Mouse (Mus musculus) stomach, embryonic 14.5 days (tissue): ENCODE results near the gene Cblc. TPM values are rescaled to one million over a fixed set of nuclear protein-coding genes. Genes with fewer than 3 reads are reported as not detected.

Experiments
- ATAC-seq: fragments of 200-750 bp; cut with Nextera tagmentation; 2 replicates; pipeline ENCODE4 v1.8.0; 2017; ENCODE audit warnings: low read depth, moderate TSS enrichment; ENCODE audit not compliant: insufficient number of reproducible peaks, insufficient read depth, low FRiP score
- H3K27ac ChIP-seq: fragments of 300-500 bp; sonication (generic); 2 replicates; pipeline ENCODE4 v1.5.1; 2014; ENCODE audit warnings: mild to moderate bottlenecking, low read length, moderate library complexity, mixed read lengths
- H3K27me3 ChIP-seq: fragments of 300-500 bp; sonication (generic); 2 replicates; pipeline ENCODE4 v1.6.1; 2014; ENCODE audit warnings: low read length, control low read depth, mixed read lengths; ENCODE audit not compliant: control insufficient read depth, insufficient read depth
- H3K36me3 ChIP-seq: fragments of 300-500 bp; sonication (generic); 2 replicates; pipeline ENCODE4 v1.6.1; 2014; ENCODE audit warnings: mild to moderate bottlenecking, control low read depth, low read length, moderate library complexity, mixed read lengths; ENCODE audit not compliant: control insufficient read depth, insufficient read depth
- H3K4me1 ChIP-seq: fragments of 300-500 bp; sonication (generic); 2 replicates; pipeline ENCODE4 v1.6.1; 2014; ENCODE audit warnings: low read length, control low read depth, mixed read lengths; ENCODE audit not compliant: control insufficient read depth, insufficient read depth
- H3K4me2 ChIP-seq: fragments of 300-500 bp; sonication (generic); replicated peaks from 2 replicates; pipeline ENCODE4 v1.6.1; 2014; ENCODE audit warnings: low read depth, low read length, control low read depth
- H3K4me3 ChIP-seq: fragments of 300-500 bp; sonication (generic); 2 replicates; pipeline ENCODE4 v1.5.1; 2014; ENCODE audit warnings: low read depth, low read length, control low read depth
- H3K9ac ChIP-seq: fragments of 300-500 bp; sonication (generic); replicated peaks from 2 replicates; pipeline ENCODE4 v1.6.1; 2014; ENCODE audit warnings: low read depth, mild to moderate bottlenecking, control low read depth, low read length, moderate library complexity, mixed read lengths
- H3K9me3 ChIP-seq: fragments of 300-500 bp; sonication (generic); 2 replicates; pipeline ENCODE4 v1.6.1; 2016; ENCODE audit warnings: low read depth, low read length, control low read depth; ENCODE audit not compliant: control insufficient read depth
- WGBS: fragments of 180-500 bp; shearing (Covaris S2); extraction: QIAGEN DNeasy Blood & Tissue Kit; methylation state at CpG from one replicate; pipeline ENCODE4 v1.1.7; 2014; 5-methylcytosine and 5-hydroxymethylcytosine counted together
- polyA plus RNA-seq: library from polyadenylated mRNA; unstranded; fragments of >200 nt; fragmentation: Nextera tagmentation; extraction: Ambion mirVana; gene quantifications from 2 replicates; pipeline ENCODE4 v1.2.1, GENCODE M21; 2014

Gene Cblc
- polyA plus RNA-seq, 1 experiment from 2014 or later, result 17.7 TPM

GRCm38 (mm10) chr7:19822193-19822592 lies 25.6 kb upstream of the Cblc start:
- H3K4me2 ChIP-seq, result peak overlapping the region; percentile 87
- 5% methylated on average over 20 of the region's 20 CpGs for WGBS
- peak overlapping the region; percentile 41; the same call in 1 of the 2 replicates for H3K27ac ChIP-seq
- ATAC-seq, result no peak
- H3K9me3 ChIP-seq, result no peaks in the 10 kb centered on the region; the same call in 1 of the 2 replicates
- H3K4me3 ChIP-seq, result peak overlapping the region; percentile 47
- no peaks in the 10 kb centered on the region for H3K27me3 ChIP-seq
- H3K4me1 ChIP-seq, result peaks cover 38% of the 10 kb centered on the region
- peak overlapping the region; percentile 71 for H3K9ac ChIP-seq
- no peaks in the 10 kb centered on the region for H3K36me3 ChIP-seq

- 75% methylated on average over 7 of the region's 7 CpGs for WGBS
- H3K4me1 ChIP-seq, result peaks cover 39% of the 10 kb centered on the region
- no peak for ATAC-seq
Observed at GRCm38 (mm10) chr7:19821633-19822032, 25.0 kb upstream of the Cblc start.

GRCm38 (mm10) chr7:19820347-19821048 lies 23.9 kb upstream of the Cblc start:
- 82% methylated on average over 3 of the region's 3 CpGs for WGBS

More at GRCm38 (mm10) chr7:19821633-19822032, 25.0 kb upstream of the Cblc start:
- Histone ChIP-seq H3K4me2 (peak overlapping the region; percentile 87), H3K27me3 (no peaks in the 10 kb centered on the region), H3K27ac (no peak overlapping the region), H3K36me3 (no peaks in the 10 kb centered on the region), H3K4me3 (peak overlapping the region; percentile 47), H3K9me3 (no peaks in the 10 kb centered on the region; the same call in 1 of the 2 replicates), H3K9ac (no peak overlapping the region; the same call in 1 of the 2 replicates)

GRCm38 (mm10) chr7:19818875-19819274 lies 22.3 kb upstream of the Cblc start:
- Histone ChIP-seq H3K36me3 (no peaks in the 10 kb centered on the region), H3K9me3 (no peaks in the 10 kb centered on the region; the same call in 1 of the 2 replicates), H3K4me2 (no peak overlapping the region), H3K27ac (no peak overlapping the region), H3K4me3 (no peak overlapping the region), H3K4me1 (peaks cover 38% of the 10 kb centered on the region), H3K9ac (no peak overlapping the region), H3K27me3 (no peaks in the 10 kb centered on the region)
- 76% methylated on average over 7 of the region's 7 CpGs for WGBS
- no peak for ATAC-seq

More at GRCm38 (mm10) chr7:19820347-19821048, 23.9 kb upstream of the Cblc start:
- H3K9me3 ChIP-seq, result no peaks in the 10 kb centered on the region; the same call in 1 of the 2 replicates
- no peak overlapping the region for H3K27ac ChIP-seq
- no peaks in the 10 kb centered on the region for H3K27me3 ChIP-seq
- no peaks in the 10 kb centered on the region for H3K36me3 ChIP-seq
- no peak overlapping the region for H3K4me2 ChIP-seq
- ATAC-seq, result no peak
- H3K9ac ChIP-seq, result no peak overlapping the region
- peaks cover 45% of the 10 kb centered on the region for H3K4me1 ChIP-seq
- no peak overlapping the region for H3K4me3 ChIP-seq

- Histone ChIP-seq H3K27ac (peak overlapping the region; percentile 73; the same call in 1 of the 2 replicates), H3K4me2 (no peak overlapping the region), H3K4me1 (peaks cover 34% of the 10 kb centered on the region), H3K36me3 (no peaks in the 10 kb centered on the region), H3K9ac (no peak overlapping the region), H3K9me3 (no peaks in the 10 kb centered on the region; the same call in 1 of the 2 replicates), H3K27me3 (no peaks in the 10 kb centered on the region), H3K4me3 (no peak overlapping the region)
- 69% methylated on average over 5 of the region's 5 CpGs for WGBS
- ATAC-seq, result no peak
Observed at GRCm38 (mm10) chr7:19818440-19818839, 21.8 kb upstream of the Cblc start.

GRCm38 (mm10) chr7:19817382-19818105 lies 20.9 kb upstream of the Cblc start:
- H3K36me3 ChIP-seq, result no peaks in the 10 kb centered on the region
- WGBS, result 5% methylated on average over 15 of the region's 15 CpGs
- peak overlapping the region; percentile 33 for H3K4me3 ChIP-seq
- peak overlapping the region; percentile 50 for H3K4me2 ChIP-seq
- ATAC-seq, result peak; percentile 79
- peak overlapping the region; percentile 73 for H3K27ac ChIP-seq
- no peaks in the 10 kb centered on the region for H3K27me3 ChIP-seq
- H3K4me1 ChIP-seq, result peaks cover 26% of the 10 kb centered on the region
- H3K9me3 ChIP-seq, result no peaks in the 10 kb centered on the region; the same call in 1 of the 2 replicates
- no peak overlapping the region for H3K9ac ChIP-seq

- H3K36me3 ChIP-seq, result no peaks in the 10 kb centered on the region
Observed at GRCm38 (mm10) chr7:19816224-19816771, 19.7 kb upstream of the Cblc start.

More at GRCm38 (mm10) chr7:19816224-19816771, 19.7 kb upstream of the Cblc start:
- Histone ChIP-seq H3K9ac (no peak overlapping the region), H3K27me3 (no peaks in the 10 kb centered on the region), H3K9me3 (no peaks in the 10 kb centered on the region; the same call in 1 of the 2 replicates), H3K4me3 (peak overlapping the region; percentile 33), H3K4me2 (peak overlapping the region; percentile 50), H3K4me1 (peaks cover 23% of the 10 kb centered on the region), H3K27ac (peak overlapping the region; percentile 73)
- 1% methylated on average over 28 of the region's 28 CpGs for WGBS
- ATAC-seq, result peak; percentile 58
